17 mouse cellular contexts compared by ENCODE assay signal in genomic region chr12:71549336-71549735, GRCm38 (mm10).
DNase-seq lines count a peak whose midpoint lies in the region; ATAC-seq and TF ChIP-seq lines count a peak whose summit lies in the region.
"Had no signal": no experiment of that assay in that cellular context is flagged by ENCODE, and none has a peak within 500 bp of the region (broad histone marks: within the 10 kb centered on the region; RNA-seq: fewer than 3 reads in every experiment).

No protein-coding gene starts in this region.

- TF ChIP-seq CTCF in forebrain, postnatal 0 days (IDR thresholded peaks at IDR 0.05; ENCODE audit: low read depth), result no peak
- TF ChIP-seq CTCF in lung, embryonic 14.5 days (IDR thresholded peaks at IDR 0.05; ENCODE audit: low read depth), result no peak
- no peak for TF ChIP-seq CTCF in CH12.LX (conservative IDR thresholded peaks at IDR 0.05 in 1 of 2, IDR thresholded peaks at IDR 0.05 in 1 of 2; ENCODE audit: low read depth in 2 of 2, low read length in 2 of 2)

- no peaks in the 10 kb centered on the region for H3K4me1 ChIP-seq in forebrain, postnatal 0 days (ENCODE audit: insufficient read depth)
- H3K4me1 ChIP-seq in forebrain, embryonic 11.5 days (replicated peaks; ENCODE audit: control insufficient read depth, insufficient read depth, low read length), result no peaks in the 10 kb centered on the region
- peaks cover 4% of the 10 kb centered on the region for H3K4me1 ChIP-seq in lung, embryonic 14.5 days (ENCODE audit: insufficient read depth)
- H3K4me1 ChIP-seq in CH12.LX (ENCODE audit: control insufficient read depth in 1 of 2, insufficient read depth in 2 of 2), result peaks cover 22 to 42% of the 10 kb centered on the region in 2 experiments
- H3K4me1 ChIP-seq: liver, embryonic 12.5 days had no signal

- no peak for TF ChIP-seq EP300 in CH12.LX (IDR thresholded peaks at IDR 0.05; ENCODE audit: low read length)

- TF ChIP-seq RAD21 in CH12.LX (IDR thresholded peaks at IDR 0.05; ENCODE audit: low read depth, low read length), result no peak

- TF ChIP-seq POLR2A in CH12.LX (IDR thresholded peaks at IDR 0.05; ENCODE audit: low read depth, low read length), result no peak

- dilution Hi-C loops in CH12.LX (cut with MboI; ENCODE audit: extremely low pct_ligation_motif_present, extremely low pct_unique_long_range_greater_than_20kb, low sequenced_read_pairs), result no loop called here

- H3K9me3 ChIP-seq in forebrain, postnatal 0 days (ENCODE audit: low read length), result no peaks in the 10 kb centered on the region
- no peaks in the 10 kb centered on the region for H3K9me3 ChIP-seq in forebrain, embryonic 11.5 days (ENCODE audit: control insufficient read depth, low read length)
- no peaks in the 10 kb centered on the region for H3K9me3 ChIP-seq in lung, embryonic 14.5 days (ENCODE audit: low read depth, low read length)
- no peaks in the 10 kb centered on the region for H3K9me3 ChIP-seq in CH12.LX (replicated peaks; ENCODE audit: low read length)
- H3K9me3 ChIP-seq: embryonic facial prominence, embryonic 15.5 days; liver, embryonic 12.5 days; lung, embryonic 15.5 days had no signal

- H3K36me3 ChIP-seq in forebrain, postnatal 0 days (ENCODE audit: insufficient read depth), result no peaks in the 10 kb centered on the region
- H3K36me3 ChIP-seq in forebrain, embryonic 11.5 days (ENCODE audit: control insufficient read depth, insufficient read depth, low read length), result no peaks in the 10 kb centered on the region
- no peaks in the 10 kb centered on the region for H3K36me3 ChIP-seq in lung, embryonic 14.5 days (ENCODE audit: insufficient read depth)
- H3K36me3 ChIP-seq in CH12.LX (replicated peaks in 1 of 2; ENCODE audit: control insufficient read depth in 1 of 2, insufficient read depth in 1 of 2, low read length in 1 of 2), result no peaks in the 10 kb centered on the region
- H3K36me3 ChIP-seq: embryonic facial prominence, embryonic 15.5 days; liver, embryonic 12.5 days; lung, embryonic 15.5 days had no signal

- H3K4me2 ChIP-seq in forebrain, postnatal 0 days (ENCODE audit: low read depth), result no peak overlapping the region
- H3K4me2 ChIP-seq in forebrain, embryonic 11.5 days (ENCODE audit: low read depth, low read length, severe bottlenecking), result no peak overlapping the region
- H3K4me2 ChIP-seq in lung, embryonic 14.5 days, result no peak overlapping the region
- H3K4me2 ChIP-seq in CH12.LX (ENCODE audit: insufficient read depth, low read depth, poor library complexity, severe bottlenecking), result no peak overlapping the region
- H3K4me2 ChIP-seq: embryonic facial prominence, embryonic 15.5 days; liver, embryonic 12.5 days; lung, embryonic 15.5 days had no signal

- no peaks in the 10 kb centered on the region for H3K27me3 ChIP-seq in forebrain, postnatal 0 days (ENCODE audit: insufficient read depth, low read length)
- H3K27me3 ChIP-seq in forebrain, embryonic 11.5 days (ENCODE audit: control insufficient read depth, insufficient read depth, low read length), result no peaks in the 10 kb centered on the region
- no peaks in the 10 kb centered on the region for H3K27me3 ChIP-seq in lung, embryonic 14.5 days (ENCODE audit: insufficient read depth, low read length)
- no peaks in the 10 kb centered on the region for H3K27me3 ChIP-seq in CH12.LX (replicated peaks)
- H3K27me3 ChIP-seq: embryonic facial prominence, embryonic 15.5 days; liver, embryonic 12.5 days; lung, embryonic 15.5 days had no signal

- no peak overlapping the region for H3K9ac ChIP-seq in forebrain, postnatal 0 days
- no peak overlapping the region for H3K9ac ChIP-seq in forebrain, embryonic 11.5 days (ENCODE audit: low read length)
- no peak overlapping the region for H3K9ac ChIP-seq in lung, embryonic 14.5 days
- H3K9ac ChIP-seq in CH12.LX (ENCODE audit: insufficient read depth, low read depth), result no peak overlapping the region
- H3K9ac ChIP-seq: embryonic facial prominence, embryonic 15.5 days; liver, embryonic 12.5 days; lung, embryonic 15.5 days had no signal

- 26% methylated on average over 6 of the region's 6 CpGs for WGBS in forebrain, postnatal 0 days
- WGBS in forebrain, embryonic 11.5 days, result 81% methylated on average over 6 of the region's 6 CpGs
- WGBS in lung, embryonic 14.5 days, result 49% methylated on average over 6 of the region's 6 CpGs

- H3K79me2 ChIP-seq in CH12.LX (replicated peaks; ENCODE audit: control insufficient read depth, extremely low read depth, insufficient read depth, poor library complexity, severe bottlenecking), result no peaks in the 10 kb centered on the region

- DNase-seq in forebrain, postnatal 0 days, result peak; percentile 68
- no peak for DNase-seq in forebrain, embryonic 11.5 days (ENCODE audit: low spot score)
- peak; percentile 60 for DNase-seq in lung, embryonic 14.5 days
- DNase-seq in lung, postnatal 36 days, result no peak
- DNase-seq in CH12.LX (ENCODE audit: extremely low read depth), result no peak
- DNase-seq in brain, adult 2 months (ENCODE audit: low read depth, low spot score), result peak; percentile 32
- DNase-seq: adrenal gland, postnatal 10 days; cerebellum, adult 18-20 months; heart, adult 2 months; kidney, adult 8-10 months; kidney, postnatal 14 days; retina, postnatal 1 day; thymus, postnatal 14 days had no signal

- H3K4me3 ChIP-seq in forebrain, postnatal 0 days (ENCODE audit: low read depth, low read length), result no peak overlapping the region
- H3K4me3 ChIP-seq in forebrain, embryonic 11.5 days (ENCODE audit: low read depth, low read length), result no peak overlapping the region
- no peak overlapping the region for H3K4me3 ChIP-seq in lung, embryonic 14.5 days (ENCODE audit: low read depth, low read length)
- no peak overlapping the region for H3K4me3 ChIP-seq in CH12.LX (replicated peaks in 1 of 3; ENCODE audit: low read depth in 2 of 3, low read length in 2 of 3, poor library complexity in 1 of 3)
- H3K4me3 ChIP-seq: embryonic facial prominence, embryonic 15.5 days; heart, adult 2 months; liver, embryonic 12.5 days; lung, embryonic 15.5 days had no signal

- peak; percentile 32; the same call in 1 of the 2 replicates for ATAC-seq in forebrain, postnatal 0 days
- no peak for ATAC-seq in forebrain, embryonic 11.5 days (replicated peaks; ENCODE audit: low FRiP score)
- no peak for ATAC-seq in lung, embryonic 14.5 days (ENCODE audit: insufficient read depth)
- no peak for ATAC-seq in inflammation-experienced regulatory T-cells, adult 6 months
- ATAC-seq: liver, embryonic 12.5 days had no signal

- H3K27ac ChIP-seq in forebrain, postnatal 0 days (ENCODE audit: low read depth, low read length), result no peak overlapping the region
- H3K27ac ChIP-seq in forebrain, embryonic 11.5 days (ENCODE audit: low read depth, low read length), result no peak overlapping the region
- no peak overlapping the region for H3K27ac ChIP-seq in lung, embryonic 14.5 days (ENCODE audit: low read depth)
- no peak overlapping the region for H3K27ac ChIP-seq in CH12.LX (ENCODE audit: insufficient read depth, low read depth)
- H3K27ac ChIP-seq: embryonic facial prominence, embryonic 15.5 days; heart, adult 2 months; liver, embryonic 12.5 days; lung, embryonic 15.5 days had no signal

- in situ Hi-C loops in CH12.LX (cut with MboI; ENCODE audit: low pct_ligation_motif_present, low pct_unique_long_range_greater_than_20kb, low sequenced_read_pairs), result no loop called here

TF ChIP-seq in CH12.LX, 34 proteins besides CTCF, POLR2A, EP300 and RAD21:
- TF ChIP-seq JUN (IDR thresholded peaks at IDR 0.05; ENCODE audit: insufficient read depth, low read depth, low read length), result no peak
- no peak for TF ChIP-seq ETS1 (conservative IDR thresholded peaks at IDR 0.05; ENCODE audit: low read depth, low read length)
- TF ChIP-seq NRF1 (IDR thresholded peaks at IDR 0.05; ENCODE audit: low read depth, low read length), result no peak
- TF ChIP-seq IRF4 (IDR thresholded peaks at IDR 0.05; ENCODE audit: low read depth, low read length), result no peak
- TF ChIP-seq BHLHE40 (IDR thresholded peaks at IDR 0.05; ENCODE audit: low read depth, low read length), result peak; percentile 43; the same call in 1 of the 2 replicates
- no peak for TF ChIP-seq USF2 (conservative IDR thresholded peaks at IDR 0.05; ENCODE audit: low read depth, low read length)
TF ChIP-seq in CH12.LX: peak in this region for 1.

Comparison
In these comparisons a context has a peak if more than half of its experiments do, and no peak if none do; other contexts are left out.
1. DNase-seq: peak in forebrain, postnatal 0 days (single experiment), lung, embryonic 14.5 days (single experiment) and brain, adult 2 months (single experiment); none in forebrain, embryonic 11.5 days (single experiment), lung, postnatal 36 days (single experiment) and CH12.LX (single experiment).